Mouse (Mus musculus) midbrain, embryonic 12.5 days (tissue): ENCODE data around the gene Gm20431. TPM values are rescaled to one million over a fixed set of nuclear protein-coding genes. Genes with fewer than 3 reads are reported as not detected.
A peak's percentile ranks its signal among the peaks of the same experiment; 100 is the strongest.
"Not testable (repeated sequence)": the region's sequence is repeated elsewhere in the genome, so short reads cannot be mapped to it uniquely, and the experiment has no call there.

ENCODE experiments used
- ATAC-seq: fragments of 200-750 bp; cut with Nextera tagmentation; 2 replicates; pipeline ENCODE4 v1.8.0; 2017; ENCODE audit warnings: low read depth, moderate TSS enrichment, moderate library complexity; ENCODE audit not compliant: low FRiP score
- H3K27ac ChIP-seq: fragments of 300-500 bp; sonication (generic); replicated peaks from 2 replicates; pipeline ENCODE4 v1.5.1; 2016; ENCODE audit warnings: mild to moderate bottlenecking
- H3K27me3 ChIP-seq: fragments of 300-500 bp; sonication (generic); 2 replicates; pipeline ENCODE4 v1.6.1; 2016; ENCODE audit warnings: mild to moderate bottlenecking
- H3K36me3 ChIP-seq: fragments of 300-500 bp; sonication (generic); 2 replicates; pipeline ENCODE4 v1.6.1; 2016
- H3K4me1 ChIP-seq: fragments of 300-500 bp; sonication (generic); 2 replicates; pipeline ENCODE4 v1.6.1; 2016
- H3K4me2 ChIP-seq: fragments of 300-500 bp; sonication (generic); replicated peaks from 2 replicates; pipeline ENCODE4 v1.6.1; 2016; ENCODE audit warnings: mild to moderate bottlenecking, moderate library complexity
- H3K4me3 ChIP-seq: fragments of 300-500 bp; sonication (generic); 2 replicates; pipeline ENCODE4 v1.5.1; 2016; ENCODE audit warnings: mild to moderate bottlenecking
- H3K9ac ChIP-seq: fragments of 300-500 bp; sonication (generic); replicated peaks from 2 replicates; pipeline ENCODE4 v1.6.1; 2016; ENCODE audit warnings: mild to moderate bottlenecking, moderate library complexity
- H3K9me3 ChIP-seq: fragments of 300-500 bp; sonication (generic); 2 replicates; pipeline ENCODE4 v1.6.1; 2016; ENCODE audit warnings: mild to moderate bottlenecking
- WGBS: fragments of 180-500 bp; shearing (Covaris S2); methylation state at CpG from one replicate; pipeline ENCODE4 v1.1.7; 2016; 5-methylcytosine and 5-hydroxymethylcytosine counted together
- polyA plus RNA-seq: library from polyadenylated mRNA; unstranded; fragments of >200 nt; fragmentation: Nextera tagmentation; extraction: Ambion mirVana; gene quantifications from 2 replicates; pipeline ENCODE4 v1.2.1, GENCODE M21; 2016

The Gm20431 gene
- polyA plus RNA-seq, 1 experiment from 2014 or later, result 9.1 TPM

DNA sequence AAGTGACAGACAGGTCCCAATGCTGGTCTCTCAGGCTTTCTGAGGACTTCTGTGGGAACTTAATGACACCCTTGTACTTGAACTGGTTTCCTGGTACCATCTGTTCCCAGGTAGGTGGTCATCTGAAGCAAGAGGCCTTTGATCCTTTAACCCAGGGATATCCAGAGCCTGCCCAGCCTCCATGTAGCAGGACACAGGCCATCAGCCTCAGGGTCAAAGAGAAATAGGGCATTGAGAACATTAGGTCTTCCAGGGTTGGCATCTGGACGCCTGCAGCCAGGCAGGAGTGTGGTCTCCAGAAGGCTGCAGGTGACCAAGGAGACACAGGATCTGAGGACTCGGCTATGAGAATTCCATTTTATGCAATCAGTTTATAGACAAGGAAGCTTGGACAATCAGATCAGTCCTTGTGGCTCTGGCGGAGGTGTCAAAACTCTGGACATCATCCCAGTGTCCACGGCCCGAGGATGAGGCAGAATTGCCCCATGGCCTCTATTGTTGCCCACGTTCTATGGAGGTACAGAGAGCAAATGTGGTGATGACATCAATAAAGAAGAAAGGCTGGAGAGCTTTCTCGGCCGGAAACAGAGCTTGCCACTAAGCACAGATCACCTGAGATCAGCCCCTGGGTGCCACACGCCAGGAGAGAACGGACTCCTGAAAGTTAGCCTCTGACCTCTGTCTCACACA is 6.2 kb downstream of the Gm20431 start:
- H3K9me3 ChIP-seq, result no peaks in the 10 kb centered on the region
- peaks cover 39% of the 10 kb centered on the region for H3K36me3 ChIP-seq
- no peak overlapping the region for H3K4me3 ChIP-seq
- no peak overlapping the region for H3K9ac ChIP-seq
- no peak overlapping the region for H3K27ac ChIP-seq
- H3K27me3 ChIP-seq, result no peaks in the 10 kb centered on the region
- no peak for ATAC-seq
- H3K4me1 ChIP-seq, result peaks cover 11% of the 10 kb centered on the region
- H3K4me2 ChIP-seq, result no peak overlapping the region
- WGBS, result 91% methylated on average over 10 of the region's 10 CpGs

DNA sequence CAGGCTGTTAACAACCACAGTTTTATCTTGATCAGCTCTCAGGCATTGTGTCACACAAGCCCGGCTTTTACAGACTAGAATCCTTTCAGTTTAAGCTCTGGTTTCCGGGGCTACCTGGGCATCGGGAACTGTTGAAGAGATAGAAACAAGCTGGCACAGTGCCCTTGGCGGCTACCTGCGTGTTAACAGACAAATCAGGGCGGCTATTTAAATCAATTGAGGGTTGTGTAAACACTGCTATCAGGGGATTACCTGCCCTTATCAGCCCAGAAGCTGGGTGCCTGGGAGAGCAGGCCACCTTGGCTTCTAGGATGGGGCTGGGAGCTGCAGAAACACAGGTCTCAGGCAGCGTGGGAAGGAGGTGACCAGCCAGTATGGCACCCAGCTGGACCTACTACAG is 8.6 kb downstream of the Gm20431 start:
- Histone ChIP-seq H3K9me3 (no peaks in the 10 kb centered on the region), H3K4me1 (no peaks in the 10 kb centered on the region), H3K4me3 (no peak overlapping the region), H3K4me2 (no peak overlapping the region), H3K27me3 (no peaks in the 10 kb centered on the region), H3K36me3 (peaks cover 38% of the 10 kb centered on the region), H3K9ac (no peak overlapping the region), H3K27ac (no peak overlapping the region)
- no peak for ATAC-seq
- WGBS, result 88% methylated on average over 7 of the region's 7 CpGs

DNA sequence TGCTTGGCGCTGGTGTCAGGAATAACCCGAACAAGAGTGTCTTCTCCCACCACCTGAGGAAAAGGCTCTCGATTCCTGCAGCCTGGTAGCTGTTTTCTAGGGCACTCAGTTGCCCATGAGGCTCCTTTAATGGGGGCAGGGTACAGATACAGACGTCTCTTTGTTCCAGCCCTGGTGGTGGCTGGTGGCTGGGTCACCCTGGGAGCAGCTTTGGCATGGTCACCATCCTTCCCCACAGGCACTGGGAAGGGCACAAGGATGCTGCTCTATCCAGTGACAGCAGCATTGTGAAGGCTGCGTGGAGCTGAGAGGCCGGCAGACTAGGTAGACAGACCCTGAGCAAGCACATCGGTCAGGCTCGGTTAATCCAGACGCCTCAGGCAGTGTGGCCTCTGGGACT is 9.7 kb downstream of the Gm20431 start:
- H3K9ac ChIP-seq, result no peak overlapping the region
- H3K36me3 ChIP-seq, result peaks cover 36% of the 10 kb centered on the region
- 86% methylated on average over 9 of the region's 9 CpGs for WGBS
- no peaks in the 10 kb centered on the region for H3K27me3 ChIP-seq
- no peak overlapping the region for H3K4me2 ChIP-seq
- no peak overlapping the region for H3K4me3 ChIP-seq
- no peaks in the 10 kb centered on the region for H3K4me1 ChIP-seq
- no peak for ATAC-seq
- H3K9me3 ChIP-seq, result no peaks in the 10 kb centered on the region
- H3K27ac ChIP-seq, result no peak overlapping the region

DNA sequence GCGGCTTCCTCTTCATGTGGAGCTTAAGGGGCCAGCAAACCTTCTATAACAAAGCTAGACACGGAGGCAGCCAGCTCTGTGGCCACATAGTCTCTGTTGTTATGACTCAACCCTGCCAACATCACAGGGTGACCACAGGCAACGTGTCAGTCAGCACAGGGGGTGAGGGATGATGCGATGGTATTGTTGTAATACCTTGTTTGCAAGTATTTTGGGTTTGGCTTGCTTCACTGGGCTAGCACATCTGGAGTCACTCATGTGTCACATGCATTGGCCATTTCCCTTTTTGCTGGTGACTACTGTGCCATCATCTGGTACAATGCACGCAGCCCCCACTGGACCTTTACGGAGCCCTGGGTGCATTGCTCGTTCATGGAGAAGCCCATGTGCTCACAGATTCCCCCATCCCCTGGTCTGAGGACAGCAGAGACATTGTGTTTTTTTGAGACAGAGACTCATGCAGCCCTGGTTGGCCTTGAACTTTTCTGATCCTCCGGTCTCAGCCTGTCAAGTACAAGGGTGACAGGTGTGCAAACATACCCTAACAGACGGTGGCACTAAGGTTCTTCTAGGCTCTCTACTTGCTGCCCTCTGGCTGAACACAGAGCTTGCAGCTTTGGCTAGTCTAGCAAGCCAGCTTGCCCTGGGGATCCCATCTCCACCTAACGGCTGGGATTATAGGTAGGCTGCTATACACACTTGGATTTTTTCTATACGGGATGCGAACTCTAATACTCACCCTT is 11.8 kb downstream of the Gm20431 start:
- H3K27ac ChIP-seq, result no peak overlapping the region
- ATAC-seq, result no peak
- H3K4me3 ChIP-seq, result no peak overlapping the region

DNA sequence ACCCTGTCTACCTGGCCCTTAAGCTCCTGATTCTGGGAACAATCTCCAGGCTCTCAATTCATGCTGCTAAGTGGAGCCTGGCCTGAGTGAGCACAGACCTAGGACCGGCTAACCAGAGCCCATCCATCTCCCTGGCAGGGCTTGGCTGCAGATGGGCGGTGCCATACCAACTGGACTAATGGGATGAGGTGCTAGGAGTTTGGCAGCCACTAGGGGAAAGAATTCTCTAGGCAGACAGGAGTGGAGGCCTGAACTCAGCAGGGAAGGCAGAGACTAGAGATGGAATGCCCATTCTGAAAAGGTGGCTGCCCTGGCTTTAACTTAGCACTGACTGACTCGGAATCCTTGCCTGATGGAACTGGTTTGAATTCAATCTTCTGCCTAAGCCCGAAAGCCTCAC is 14.9 kb downstream of the Gm20431 start:
- no peaks in the 10 kb centered on the region for H3K9me3 ChIP-seq
- ATAC-seq, result no peak
- WGBS, result 87% methylated on average over 4 of the region's 4 CpGs
- no peak overlapping the region for H3K27ac ChIP-seq
- H3K9ac ChIP-seq, result no peak overlapping the region
- no peaks in the 10 kb centered on the region for H3K27me3 ChIP-seq
- H3K36me3 ChIP-seq, result peaks cover 40% of the 10 kb centered on the region
- H3K4me2 ChIP-seq, result no peak overlapping the region
- no peak overlapping the region for H3K4me3 ChIP-seq
- H3K4me1 ChIP-seq, result no peaks in the 10 kb centered on the region

More for the DNA sequence above, 11.8 kb downstream of the Gm20431 start:
- no peak overlapping the region; the same call in 1 of the 2 replicates for H3K9ac ChIP-seq
- H3K4me2 ChIP-seq, result no peak overlapping the region
- peaks cover 47% of the 10 kb centered on the region for H3K36me3 ChIP-seq
- 92% methylated on average over 12 of the region's 12 CpGs for WGBS
- H3K9me3 ChIP-seq, result no peaks in the 10 kb centered on the region
- no peaks in the 10 kb centered on the region for H3K4me1 ChIP-seq
- H3K27me3 ChIP-seq, result no peaks in the 10 kb centered on the region

DNA sequence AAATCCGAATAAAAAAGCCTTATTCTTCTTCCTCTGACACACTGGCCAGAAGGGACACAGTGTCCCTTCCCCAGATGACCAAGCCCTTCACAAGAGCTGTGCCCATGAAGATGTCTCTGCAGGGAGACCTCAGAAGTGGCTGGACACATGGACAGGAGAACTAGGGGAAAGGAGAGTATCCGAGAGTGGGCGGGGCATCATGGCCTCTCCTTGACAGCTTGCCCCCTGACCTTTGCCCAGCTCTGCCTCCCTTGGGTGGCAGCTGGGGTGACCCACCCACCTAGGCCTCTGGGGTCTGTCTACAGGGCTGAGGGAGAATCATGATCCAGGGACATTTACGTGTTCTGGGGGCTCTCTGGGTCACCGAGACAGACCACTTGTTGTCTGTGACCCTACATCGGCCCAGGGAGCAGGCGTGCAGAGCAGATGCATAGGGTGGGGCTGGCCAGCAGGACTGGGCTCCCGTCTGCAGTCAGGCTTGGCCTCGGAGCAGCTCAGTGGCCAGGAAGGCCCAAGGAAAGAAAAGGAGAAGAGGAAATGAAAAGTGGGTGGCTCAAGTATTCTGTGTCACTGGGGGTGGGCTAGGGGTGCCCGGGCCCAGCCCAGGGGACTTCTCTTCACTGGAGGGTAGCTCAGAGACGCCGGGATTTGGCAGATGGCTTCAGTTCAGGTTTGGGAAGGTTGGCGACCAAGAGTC is 17.8 kb downstream of the Gm20431 start:
- H3K27ac ChIP-seq, H3K4me1 ChIP-seq, H3K9me3 ChIP-seq, H3K4me2 ChIP-seq, H3K9ac ChIP-seq, H3K27me3 ChIP-seq, H3K4me3 ChIP-seq, ATAC-seq: not testable (repeated sequence)
- peaks cover 32% of the 10 kb centered on the region for H3K36me3 ChIP-seq
- 87% methylated on average over 13 of the region's 13 CpGs for WGBS

DNA sequence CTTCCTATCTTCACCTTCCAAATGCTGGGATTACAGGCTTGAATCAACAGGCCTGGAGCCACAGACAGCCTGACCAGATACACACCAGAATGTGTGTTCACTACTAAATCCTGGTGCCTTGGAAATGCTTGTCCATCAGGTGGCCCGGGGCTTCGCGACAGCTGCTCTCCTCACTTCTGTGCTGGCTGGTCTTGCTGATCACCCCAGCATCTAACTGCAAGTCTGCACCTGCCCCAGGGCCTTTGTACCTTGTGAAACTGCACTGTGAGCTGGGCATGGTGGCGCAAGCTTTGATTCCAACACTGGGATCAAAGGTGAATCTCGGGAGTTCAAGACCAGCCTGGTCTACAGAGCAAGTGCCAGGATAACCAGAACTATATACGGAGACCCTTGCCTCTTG is 19.1 kb downstream of the Gm20431 start:
- WGBS, result 91% methylated on average over 6 of the region's 6 CpGs

DNA sequence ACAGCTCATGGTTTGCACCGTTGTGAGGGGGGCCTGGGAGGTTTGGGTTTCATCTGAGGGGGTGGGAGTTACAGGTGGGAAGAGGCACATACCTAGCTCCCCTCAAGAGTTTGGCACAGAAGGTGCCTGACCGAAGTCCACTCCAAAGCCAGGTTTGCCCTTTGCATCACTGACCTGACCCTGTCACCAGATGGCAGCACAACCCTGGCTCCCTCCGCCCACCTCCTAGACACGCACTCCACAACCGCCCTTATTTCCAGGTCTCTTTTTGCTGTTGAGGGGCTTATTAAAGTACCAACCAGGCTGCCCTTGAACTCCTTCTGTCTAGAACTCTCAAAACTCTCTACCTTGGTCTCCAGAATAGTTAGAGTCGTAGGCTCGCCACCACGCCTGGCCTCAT is 20.0 kb downstream of the Gm20431 start:
- Histone ChIP-seq H3K9ac (no peak overlapping the region), H3K27me3 (no peaks in the 10 kb centered on the region), H3K4me2 (no peak overlapping the region), H3K4me1 (no peaks in the 10 kb centered on the region), H3K36me3 (peaks cover 32% of the 10 kb centered on the region), H3K4me3 (no peak overlapping the region), H3K9me3 (no peaks in the 10 kb centered on the region), H3K27ac (no peak overlapping the region)
- no peak for ATAC-seq
- WGBS, result 52% methylated on average over 8 of the region's 8 CpGs

More for the DNA sequence above, 19.1 kb downstream of the Gm20431 start:
- H3K4me2 ChIP-seq, result no peak overlapping the region
- H3K9ac ChIP-seq, result no peak overlapping the region
- H3K9me3 ChIP-seq, result no peaks in the 10 kb centered on the region
- no peak for ATAC-seq
- H3K4me3 ChIP-seq, result no peak overlapping the region
- no peak overlapping the region for H3K27ac ChIP-seq
- no peaks in the 10 kb centered on the region for H3K27me3 ChIP-seq
- no peaks in the 10 kb centered on the region for H3K4me1 ChIP-seq
- H3K36me3 ChIP-seq, result peaks cover 32% of the 10 kb centered on the region

DNA sequence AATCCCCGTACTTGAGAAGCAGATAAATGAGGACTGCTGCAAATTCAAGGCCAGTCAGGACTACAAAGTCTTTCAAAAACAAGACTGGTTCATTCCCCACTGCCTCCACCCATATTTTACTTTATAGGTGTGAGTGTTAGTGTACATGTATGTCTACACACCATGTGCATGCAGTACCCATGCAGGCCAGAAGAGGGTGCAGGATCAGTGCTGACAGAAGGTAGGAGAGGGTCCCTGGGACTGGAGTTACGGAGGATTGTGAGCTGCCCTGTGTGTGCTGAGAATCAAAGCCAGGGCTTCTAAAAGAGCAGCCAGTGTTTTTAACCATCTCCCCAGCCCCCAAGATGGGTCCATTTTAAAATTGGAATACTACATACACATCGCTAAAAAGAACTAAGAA is 21.0 kb downstream of the Gm20431 start:
- WGBS, result 84% methylated on average over 3 of the region's 3 CpGs
- Histone ChIP-seq H3K36me3 (peaks cover 23% of the 10 kb centered on the region), H3K9me3 (no peaks in the 10 kb centered on the region), H3K4me2 (no peak overlapping the region), H3K4me1 (no peaks in the 10 kb centered on the region), H3K4me3 (no peak overlapping the region), H3K27me3 (no peaks in the 10 kb centered on the region), H3K27ac (no peak overlapping the region), H3K9ac (no peak overlapping the region)
- ATAC-seq, result no peak

DNA sequence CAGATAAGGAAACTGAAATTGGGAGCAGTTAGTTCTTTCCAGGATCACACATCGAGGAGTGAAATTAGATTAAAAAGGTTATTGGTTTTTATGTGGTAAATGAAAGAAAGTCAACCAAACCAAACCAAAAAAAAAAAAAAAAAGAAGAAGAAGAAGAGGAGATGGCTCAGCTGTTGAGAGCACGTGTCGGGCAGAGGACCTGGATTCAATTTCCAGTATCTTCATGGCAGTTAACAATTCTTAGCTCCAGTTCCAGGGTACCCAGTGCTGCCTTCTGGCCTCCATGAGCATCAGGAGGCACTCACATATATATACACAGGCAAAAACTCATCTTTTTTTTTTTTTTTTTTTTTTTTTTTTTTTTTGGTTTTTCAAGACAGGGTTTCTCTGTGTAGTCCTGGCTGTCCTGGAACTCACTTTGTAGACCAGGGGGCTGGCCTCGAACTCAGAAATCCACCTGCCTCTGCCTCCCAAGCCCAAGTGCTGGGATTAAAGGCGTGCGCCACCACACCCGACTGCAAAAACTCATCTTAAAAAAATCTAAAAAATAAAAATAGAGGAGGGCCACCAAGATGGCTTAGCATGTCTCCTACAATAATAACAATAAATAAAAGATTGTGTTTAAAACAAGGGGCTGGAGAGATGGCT is 26.3 kb downstream of the Gm20431 start:
- 0 out of 2 replicates have a peak overlapping the region, but pooled peaks have one; percentile 20 for H3K4me3 ChIP-seq
- no peaks in the 10 kb centered on the region for H3K27me3 ChIP-seq
- ATAC-seq, result no peak
- H3K36me3 ChIP-seq, result no peaks in the 10 kb centered on the region
- H3K9me3 ChIP-seq, result no peaks in the 10 kb centered on the region
- WGBS, result 79% methylated on average over 7 of the region's 7 CpGs
- H3K4me2 ChIP-seq, result peak overlapping the region; percentile 46
- H3K27ac ChIP-seq, result no peak overlapping the region
- peaks cover 16% of the 10 kb centered on the region for H3K4me1 ChIP-seq
- no peak overlapping the region for H3K9ac ChIP-seq

DNA sequence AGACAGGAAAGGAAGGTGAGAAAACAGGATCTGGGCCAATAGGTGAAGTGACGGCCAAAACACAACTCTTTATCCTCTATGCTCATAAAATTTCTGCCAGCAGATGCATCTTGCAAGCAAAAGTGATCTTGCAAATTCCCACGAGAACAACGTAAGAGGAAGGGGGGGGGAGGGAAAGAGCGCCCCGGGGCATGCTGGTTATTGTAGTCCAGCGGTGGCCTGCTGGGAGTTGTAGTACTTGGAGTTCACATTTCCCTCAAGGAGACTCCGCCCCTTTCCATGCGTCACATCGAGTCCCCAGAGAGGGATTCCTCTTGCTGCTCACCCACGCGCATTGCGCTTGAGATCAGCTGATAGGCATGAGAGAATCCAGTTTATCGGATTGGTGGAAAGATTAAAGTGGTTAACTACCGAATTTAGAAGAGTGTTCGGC is 26.9 kb downstream of the Gm20431 start:
- Histone ChIP-seq H3K36me3 (0 out of 2 replicates have a peak, but pooled peaks cover under 1% of the 10 kb centered on the region), H3K4me1 (peaks cover 22% of the 10 kb centered on the region), H3K9me3 (no peaks in the 10 kb centered on the region), H3K4me2 (peak overlapping the region; percentile 46), H3K4me3 (peak overlapping the region; percentile 22), H3K27me3 (no peaks in the 10 kb centered on the region), H3K9ac (peak overlapping the region; percentile 46; the same call in 1 of the 2 replicates), H3K27ac (0 out of 2 replicates have a peak overlapping the region, but pooled peaks have one; percentile 35)
- peak; percentile 66 for ATAC-seq
- WGBS, result 0% methylated on average over 15 of the region's 15 CpGs
